Mouse (Mus musculus) A20 (cell line): Measurements from ENCODE around the gene Olfr1110.
"Not testable (repeated sequence)": the region's sequence is repeated elsewhere in the genome, so short reads cannot be mapped to it uniquely, and the experiment has no call there.

Source experiments
- DNase-seq: peaks from one replicate; pipeline ENCODE4 v3.0.0-alpha.2; 2011; ENCODE audit warnings: low read depth, low spot score

Gene Olfr1110

DNA sequence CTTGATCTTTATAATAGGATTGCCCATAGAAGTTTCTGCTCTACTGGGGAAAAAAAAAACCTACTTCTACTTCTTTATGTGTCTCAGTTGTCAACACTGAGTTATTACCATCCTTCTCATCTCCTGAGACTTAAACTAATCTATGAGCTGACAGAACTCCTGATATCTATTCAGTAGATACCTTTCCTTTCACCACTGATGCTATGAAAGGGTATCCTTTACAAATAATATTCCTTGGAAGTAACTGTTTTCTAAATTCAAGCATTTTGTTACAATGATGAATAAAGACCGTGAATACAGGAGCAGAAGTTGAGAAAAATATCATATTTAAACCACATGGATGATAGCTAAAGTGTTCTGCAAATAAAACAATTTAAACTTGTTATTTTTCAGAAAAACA is at the start of gene Olfr1110:
Gene Olfr1110, minus strand, starts transcription at position 101 of the 400 bp plus-strand sequence.
- no peak for DNase-seq

DNA sequence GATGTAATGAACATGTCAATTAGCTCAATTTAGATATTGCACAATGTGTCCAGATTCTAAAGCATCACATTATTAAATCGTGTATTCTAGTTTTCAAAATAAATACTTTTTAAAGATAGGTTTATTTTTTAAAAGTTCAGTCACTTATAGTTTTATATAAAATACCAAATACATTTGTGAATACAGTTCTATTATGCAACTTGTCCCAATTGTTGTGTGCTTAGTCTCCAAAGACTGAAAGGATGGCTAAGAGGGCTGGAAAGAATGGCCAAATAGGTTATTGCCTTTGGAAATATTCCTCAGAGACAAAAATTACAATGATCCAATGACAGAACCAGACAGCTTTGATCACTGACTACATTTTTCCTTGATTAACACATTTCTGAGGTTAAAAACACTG is 47.4 kb upstream of the Olfr1110 start, which contains the start of gene Olfr1112:
Gene Olfr1112, plus strand, starts transcription at position 301 of the 400 bp plus-strand sequence.
- no peak for DNase-seq

DNA sequence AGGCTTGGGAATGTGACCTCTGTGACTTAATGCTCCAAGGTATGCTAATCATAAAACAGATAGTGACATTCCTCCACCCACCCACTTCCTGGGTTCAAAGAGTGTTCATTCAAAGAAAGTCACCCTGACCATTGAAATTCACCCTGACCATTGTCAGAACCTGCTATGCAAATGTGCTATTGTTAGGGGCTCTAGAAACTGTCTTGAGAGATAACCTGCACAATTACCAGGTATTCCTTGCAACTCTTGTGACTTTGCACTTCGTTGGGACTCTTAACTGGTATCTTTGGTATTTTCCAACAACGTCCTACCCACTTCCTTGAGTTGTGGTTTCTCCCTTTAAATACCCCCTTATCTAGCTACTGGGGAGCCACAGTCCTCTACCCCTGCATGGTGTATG is 27.6 kb upstream of the Olfr1110 start:
- DNase-seq: not testable (repeated sequence)

DNA sequence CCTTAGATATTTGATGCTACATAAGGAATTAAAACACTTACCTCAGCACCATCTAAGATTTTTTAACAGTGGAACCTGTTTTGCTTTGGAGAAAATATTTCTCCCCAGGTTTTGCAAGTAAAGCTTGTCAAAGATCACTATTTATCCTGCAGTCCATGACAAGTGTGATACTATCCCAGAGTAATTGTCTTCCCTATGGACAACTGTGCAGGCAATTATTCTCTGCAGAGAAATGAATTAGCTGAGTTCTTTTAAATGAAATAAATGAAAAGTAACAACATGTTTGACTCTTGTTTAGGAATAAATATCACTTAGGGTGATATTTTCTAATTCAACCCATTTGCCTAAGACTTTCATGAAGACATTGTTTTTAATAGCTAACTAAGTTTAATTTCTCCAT is 12.4 kb upstream of the Olfr1110 start, which contains the start of gene Olfr1111:
Gene Olfr1111, minus strand, starts transcription at position 101 of the 400 bp plus-strand sequence.
- DNase-seq: no peak

DNA sequence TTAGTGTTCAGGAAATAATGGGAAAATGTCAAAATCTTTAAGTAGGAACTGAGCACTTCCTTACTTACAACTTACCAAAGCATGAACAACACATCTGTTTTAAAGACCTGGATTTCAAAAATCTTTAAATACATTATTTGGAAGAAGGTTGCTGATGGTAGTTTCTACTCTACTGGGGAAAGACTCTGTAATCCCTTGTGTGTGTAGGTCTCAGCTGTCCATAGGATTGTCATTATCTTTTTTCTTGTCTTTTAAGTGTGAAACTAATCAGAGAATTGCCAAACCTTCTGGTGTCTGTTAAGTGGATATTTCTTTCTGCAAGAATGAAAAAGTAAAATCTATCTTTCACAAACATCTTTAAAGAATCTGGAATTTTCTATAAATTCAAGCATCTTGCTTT is 25.6 kb downstream of the Olfr1110 start, which contains the start of gene Olfr259:
Gene Olfr259, minus strand, starts transcription at position 101 of the 400 bp plus-strand sequence.
- DNase-seq: no peak

DNA sequence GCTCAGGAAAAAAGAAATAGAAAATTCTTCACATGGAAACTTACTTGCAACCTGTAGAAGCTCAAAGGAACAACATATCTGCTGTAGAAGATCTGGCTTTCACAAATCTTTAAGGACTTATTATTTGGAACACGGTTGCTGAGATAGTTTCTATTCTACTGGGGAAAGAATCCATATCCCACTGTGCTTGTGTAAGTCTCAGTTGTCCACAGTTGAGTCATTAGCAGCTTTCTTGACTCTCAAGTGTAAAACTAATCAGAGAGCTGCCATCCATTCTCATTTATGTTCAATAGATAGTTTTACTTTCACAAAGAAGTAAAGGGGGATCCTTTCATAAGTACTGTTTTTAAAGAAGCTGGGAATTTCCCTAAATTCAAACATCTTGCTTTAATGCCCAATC is 44.2 kb downstream of the Olfr1110 start, which contains the start of gene Olfr1109:
Gene Olfr1109, minus strand, starts transcription at position 101 of the 400 bp plus-strand sequence.
- DNase-seq: no peak
